Mouse (Mus musculus): ENCODE results near the gene Car3. TPM values are rescaled to one million over a fixed set of nuclear protein-coding genes. Genes with fewer than 3 reads are reported as not detected.
"Not testable (repeated sequence)": the region's sequence is repeated elsewhere in the genome, so short reads cannot be mapped to it uniquely, and the experiment has no call there.

Gene Car3
- 6.7 and 7.7 TPM in 2 replicates for total RNA-seq (2017)

DNA sequence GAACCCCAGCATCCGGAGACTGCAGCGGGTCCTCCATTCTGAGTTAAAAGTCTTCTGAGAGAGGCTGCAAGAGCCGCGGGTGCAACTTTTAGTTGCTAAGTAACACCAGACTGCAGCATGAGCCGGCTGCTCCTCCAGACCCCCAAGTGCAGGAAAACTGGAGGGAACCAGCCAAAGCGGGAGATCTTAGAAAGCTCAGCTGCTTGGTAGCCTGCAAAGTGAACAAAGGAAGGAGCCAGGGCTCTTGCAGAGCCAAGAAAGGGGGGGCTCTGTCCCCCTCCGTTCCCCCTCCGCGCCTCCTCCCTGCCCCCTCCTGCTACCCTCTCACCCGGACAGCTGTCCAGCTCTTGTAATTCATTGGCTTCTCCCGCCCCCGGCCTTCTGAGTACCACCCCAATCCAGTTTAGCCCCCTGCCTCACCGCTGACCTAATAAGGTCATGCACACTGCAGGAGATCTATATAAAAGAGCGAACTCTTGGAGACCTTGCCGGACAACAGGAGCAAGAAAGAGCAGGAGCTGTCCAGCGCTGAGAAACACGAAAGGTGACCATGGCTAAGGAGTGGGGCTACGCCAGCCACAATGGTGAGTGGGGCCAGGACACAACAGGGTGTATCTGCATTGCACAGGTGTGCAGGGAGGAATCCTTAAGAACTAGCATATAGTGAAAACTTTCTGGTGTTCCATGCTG lies at the start of gene Car3:
TSS of gene Car3 (plus strand) at position 491 of the 690 bp plus-strand sequence.
- peak; percentile 46 for ATAC-seq (replicated peaks; ENCODE audit: low read depth, poor library complexity, severe bottlenecking)

DNA sequence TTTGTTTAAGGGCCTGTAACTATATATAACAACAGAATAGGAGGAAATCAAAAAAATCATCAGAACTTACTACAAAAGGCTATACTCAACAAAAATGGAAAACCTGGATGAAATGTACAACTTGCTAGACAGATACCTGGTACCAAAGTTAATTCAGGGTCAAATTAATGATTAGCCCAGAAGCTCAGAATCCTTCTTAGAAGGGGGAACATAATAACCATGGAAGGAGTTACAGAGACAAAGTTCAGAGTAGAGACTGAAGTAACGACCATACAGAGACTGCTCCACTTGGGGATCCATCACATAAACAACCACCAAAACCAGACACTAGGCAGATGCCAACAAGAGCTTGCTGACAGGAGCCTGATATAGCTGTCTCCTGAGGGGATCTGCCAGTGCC lies 47.9 kb upstream of the Car3 start:
- not testable (repeated sequence) for ATAC-seq (replicated peaks; ENCODE audit: low read depth, poor library complexity, severe bottlenecking)

DNA sequence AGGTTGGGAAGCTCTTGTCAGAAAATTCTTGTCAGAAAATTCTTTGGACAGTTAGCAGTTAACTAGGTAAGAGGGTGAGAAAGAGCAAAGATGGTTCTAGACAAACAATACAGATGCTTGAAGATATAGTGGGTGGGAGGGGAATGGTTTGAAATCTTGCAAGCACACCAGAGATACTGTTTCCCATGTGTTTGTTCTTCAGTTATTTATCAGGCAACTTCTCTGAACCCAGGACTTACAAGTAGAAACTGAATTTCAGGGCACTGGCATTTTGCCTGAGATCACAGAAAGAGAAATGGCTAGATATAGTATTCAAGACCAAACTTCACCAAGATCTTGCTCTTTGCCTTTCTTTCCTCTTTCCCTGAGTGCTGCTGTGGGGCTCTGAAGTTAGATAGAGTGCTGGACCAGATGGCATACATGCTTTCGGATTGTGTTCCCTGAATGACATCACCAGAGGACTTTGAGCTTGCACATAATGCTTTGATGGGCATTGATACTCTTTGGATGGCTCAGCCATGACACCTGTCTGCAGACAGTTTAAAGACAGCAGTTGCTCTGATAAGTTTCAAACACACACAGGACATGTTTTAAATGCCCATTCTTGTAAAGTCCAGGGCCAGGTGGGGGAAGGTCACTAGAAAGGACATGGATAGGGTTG lies 43.3 kb upstream of the Car3 start:
- no peak for ATAC-seq (replicated peaks; ENCODE audit: low read depth, poor library complexity, severe bottlenecking)

DNA sequence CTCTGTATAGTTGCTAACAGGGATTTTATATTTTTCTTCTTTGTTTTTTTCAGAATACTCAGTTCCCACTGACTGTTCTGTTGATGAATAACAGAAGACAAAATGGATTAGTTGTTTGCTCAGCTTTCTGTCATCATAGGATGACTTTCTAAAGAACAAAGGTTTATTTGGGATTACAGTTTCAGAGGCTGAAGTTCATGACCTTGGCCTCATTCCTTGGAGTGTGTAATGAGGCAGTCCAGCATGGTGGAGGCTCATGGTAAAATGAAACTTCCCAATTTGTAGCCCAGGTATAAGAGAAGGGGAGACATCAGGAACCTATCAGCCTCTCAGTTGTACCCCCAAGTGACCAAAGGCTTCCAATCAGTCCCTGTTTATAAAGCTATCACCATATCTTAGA lies 34.4 kb upstream of the Car3 start:
- no peak for ATAC-seq (replicated peaks; ENCODE audit: low read depth, poor library complexity, severe bottlenecking)

DNA sequence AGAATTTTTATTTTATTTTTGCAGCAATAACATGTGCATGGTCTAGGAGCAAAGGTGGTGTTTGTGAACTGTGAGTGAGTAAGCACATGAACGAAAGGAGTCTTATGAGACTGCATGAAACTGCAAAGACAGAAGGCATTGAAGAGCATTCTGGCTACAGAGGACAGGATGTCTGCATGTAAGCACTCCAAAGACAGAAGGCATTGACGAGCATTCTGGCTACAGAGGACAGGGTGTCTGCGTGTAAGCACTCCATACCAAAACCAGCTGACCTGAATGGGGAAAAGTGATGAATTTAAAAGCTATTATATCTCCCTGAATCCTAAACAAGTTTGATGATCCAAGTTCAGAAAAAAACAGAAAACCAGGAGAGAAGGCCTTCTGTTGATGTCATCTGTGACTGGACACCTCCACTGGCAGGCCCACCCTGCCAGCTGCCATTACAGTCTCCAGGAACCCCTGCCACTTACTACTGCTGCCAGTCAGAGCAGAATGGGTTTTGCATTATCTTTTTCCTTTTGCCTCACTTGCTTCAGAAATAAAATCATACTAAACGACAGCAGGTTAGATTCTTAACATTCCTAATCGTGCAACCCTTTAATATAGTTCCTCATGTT lies 32.0 kb upstream of the Car3 start:
- no peak for ATAC-seq (replicated peaks; ENCODE audit: low read depth, poor library complexity, severe bottlenecking)

DNA sequence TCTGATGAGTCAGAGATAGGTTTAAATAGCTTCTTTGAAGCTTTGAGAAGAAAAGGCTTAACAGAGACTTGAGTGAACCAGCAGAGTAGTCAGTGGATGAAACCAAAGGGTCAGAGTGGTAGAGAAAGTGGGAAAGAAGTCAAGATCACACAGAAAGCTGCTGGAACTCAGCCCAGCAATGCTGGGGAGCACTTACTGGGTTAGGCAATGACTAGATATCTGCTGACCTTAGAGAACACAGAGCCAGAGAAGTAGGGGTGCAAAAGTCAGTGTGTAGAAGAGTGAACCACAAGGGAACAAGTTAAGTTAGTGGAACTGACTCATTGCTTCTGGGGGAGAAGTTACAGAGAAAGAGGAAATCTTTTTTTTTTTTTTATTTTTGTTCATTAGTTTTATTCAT lies 30.5 kb upstream of the Car3 start:
- no peak; the same call in 1 of the 2 replicates for ATAC-seq (replicated peaks; ENCODE audit: low read depth, poor library complexity, severe bottlenecking)

DNA sequence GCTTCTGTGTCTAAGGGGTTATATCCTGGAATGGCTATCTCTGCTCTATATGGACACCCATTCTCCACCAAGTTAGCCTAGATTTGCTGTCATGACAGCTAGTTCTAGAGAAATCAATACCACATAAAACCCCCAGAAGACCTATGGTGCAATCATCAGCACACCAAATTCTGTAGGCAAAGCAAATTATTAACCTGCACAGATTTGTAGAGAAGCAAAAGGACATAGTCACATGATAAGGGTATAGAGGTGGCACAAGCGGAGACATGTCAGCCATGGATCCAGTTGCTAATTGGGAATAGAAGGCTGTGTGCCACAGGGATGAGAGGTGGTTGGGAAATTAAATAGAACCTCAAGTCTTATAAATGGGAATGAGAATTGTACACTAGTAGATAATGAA lies 24.4 kb upstream of the Car3 start:
- ATAC-seq (replicated peaks; ENCODE audit: low read depth, poor library complexity, severe bottlenecking): no peak

DNA sequence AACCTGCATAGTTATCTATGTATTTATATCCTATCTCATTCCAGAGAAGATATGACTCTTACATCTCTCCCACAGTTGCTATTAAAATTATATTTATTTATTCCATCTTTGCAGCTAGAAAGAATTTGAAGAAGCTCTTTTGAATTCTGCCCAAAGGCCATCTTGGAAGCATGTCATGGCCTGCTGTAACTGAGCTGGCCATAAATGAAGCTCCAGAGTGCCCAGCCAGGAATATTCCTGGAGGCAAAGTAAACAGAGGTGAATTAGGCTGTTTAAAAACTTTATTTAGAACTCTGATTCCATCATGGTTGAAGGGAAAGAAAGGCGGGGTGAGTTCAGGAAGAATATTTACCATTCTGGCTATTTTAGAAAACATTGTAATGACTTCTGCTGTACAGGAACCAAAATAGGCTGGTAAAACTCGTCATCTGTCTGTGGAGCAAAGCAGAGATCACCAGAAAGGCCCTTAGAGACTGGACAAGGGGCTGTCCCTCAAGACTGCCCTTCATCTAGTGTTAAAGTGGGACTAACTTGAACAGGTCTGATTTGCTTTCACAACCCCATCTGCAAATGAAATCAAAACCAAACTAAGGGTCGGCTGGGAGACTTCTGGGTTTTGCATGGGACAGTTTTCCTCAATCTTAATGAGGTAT lies 23.7 kb upstream of the Car3 start:
- ATAC-seq (replicated peaks; ENCODE audit: low read depth, poor library complexity, severe bottlenecking): no peak

DNA sequence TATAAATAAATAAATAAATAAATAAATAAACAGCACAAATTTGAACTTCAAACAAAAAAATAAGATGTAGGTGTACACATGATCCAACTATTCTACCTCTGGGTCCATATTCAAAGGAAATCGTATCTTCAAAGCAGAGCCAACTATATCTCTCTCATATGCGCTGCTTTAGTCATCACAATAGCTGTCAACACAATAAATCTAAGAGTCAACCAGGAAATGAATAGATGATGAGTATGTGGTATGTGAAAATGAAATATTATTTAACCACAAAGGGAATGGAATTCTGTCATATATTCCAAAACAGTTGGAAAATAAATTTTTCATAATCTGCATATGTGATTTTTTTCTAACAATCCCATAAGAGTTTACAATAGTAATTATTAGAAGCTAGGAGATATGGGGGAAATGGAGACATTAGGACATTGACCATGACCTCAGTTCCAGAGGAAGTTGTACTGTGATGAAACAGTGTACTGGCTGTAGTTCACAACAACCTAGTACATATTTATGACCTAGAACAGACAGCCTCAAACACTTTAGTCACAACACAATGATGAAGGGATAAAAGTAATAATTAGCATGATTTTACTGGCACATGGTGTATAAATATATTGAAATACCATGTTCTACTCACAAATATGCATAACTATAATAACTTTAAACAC lies 14.6 kb upstream of the Car3 start:
- ATAC-seq (replicated peaks; ENCODE audit: low read depth, poor library complexity, severe bottlenecking): no peak

DNA sequence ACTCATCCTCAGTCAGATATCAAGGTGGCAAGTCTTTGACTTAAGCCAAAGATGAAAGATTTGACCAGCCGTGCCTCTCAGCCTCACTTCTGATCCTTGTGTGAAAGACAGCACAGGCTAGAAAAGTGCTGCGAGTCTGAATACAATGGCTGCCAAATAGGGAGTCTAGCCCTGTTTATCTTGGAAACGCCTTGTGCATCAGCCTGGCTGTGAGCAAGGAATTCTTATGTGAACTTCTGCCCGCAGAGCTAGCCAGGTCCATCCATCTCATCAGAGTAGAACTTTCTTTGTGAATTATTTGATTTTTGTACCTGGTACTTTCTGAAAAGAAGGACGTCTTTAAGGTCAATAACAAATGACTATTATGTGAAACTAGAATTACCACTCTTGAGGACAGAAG lies 9.3 kb upstream of the Car3 start:
- ATAC-seq (replicated peaks; ENCODE audit: low read depth, poor library complexity, severe bottlenecking): no peak

DNA sequence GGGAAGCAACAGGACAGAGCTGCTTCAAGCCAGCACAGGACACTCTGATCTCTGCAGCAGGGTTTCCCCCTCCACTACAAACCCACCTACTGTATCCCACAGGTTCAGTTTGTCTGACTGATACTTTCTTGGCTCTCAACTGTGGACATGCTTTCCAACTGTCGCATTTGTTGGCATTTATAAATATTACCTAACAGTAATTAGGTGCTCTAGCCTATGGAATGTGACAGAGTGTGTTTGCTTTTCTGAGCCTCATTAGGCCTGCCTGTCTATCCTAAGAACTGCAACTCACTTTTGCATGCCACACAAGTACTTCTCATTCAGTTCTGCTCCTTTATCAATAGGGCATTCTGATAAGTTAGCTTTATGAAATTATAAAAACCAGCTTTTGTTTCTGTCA lies 8.9 kb upstream of the Car3 start:
- ATAC-seq (replicated peaks; ENCODE audit: low read depth, poor library complexity, severe bottlenecking): no peak

DNA sequence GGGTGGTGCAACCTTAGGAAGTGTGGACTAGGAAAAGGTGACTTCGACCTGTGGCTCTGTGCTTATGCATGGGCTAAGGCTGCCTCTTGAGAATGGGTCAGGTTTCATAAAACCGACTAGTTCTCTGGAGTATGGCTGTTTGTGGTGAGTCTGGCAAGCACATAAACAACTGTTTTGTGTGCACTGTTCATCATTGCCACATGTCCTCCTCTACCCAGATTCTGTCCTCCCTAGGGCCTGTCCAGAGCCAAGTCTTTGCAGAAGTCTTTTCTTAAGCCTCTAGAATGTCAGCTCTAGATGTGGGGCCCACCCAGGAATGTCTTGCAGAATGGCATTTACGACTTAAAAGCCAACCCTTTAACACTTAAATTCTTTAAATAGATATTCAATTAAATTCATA lies 5.4 kb upstream of the Car3 start:
- ATAC-seq (replicated peaks; ENCODE audit: low read depth, poor library complexity, severe bottlenecking): no peak

DNA sequence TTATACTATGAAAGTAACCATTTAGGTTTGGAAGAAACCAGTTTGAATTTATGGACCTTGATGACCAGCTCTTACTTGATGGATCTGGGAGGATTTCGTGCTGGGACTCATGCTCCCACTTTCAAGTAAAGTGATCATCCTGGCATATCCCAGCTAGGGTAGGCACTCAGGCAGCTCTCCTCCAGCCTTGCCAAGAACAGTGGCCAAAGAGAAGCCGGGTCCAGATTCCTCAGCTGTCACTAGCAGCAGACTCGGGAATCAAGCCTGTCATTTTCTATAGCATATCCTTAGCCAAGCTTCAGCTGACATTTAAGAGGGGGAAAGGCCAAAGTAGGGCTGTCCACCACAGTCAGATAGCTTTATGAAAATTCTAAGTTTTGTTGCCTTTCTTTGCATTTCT lies 3.0 kb upstream of the Car3 start:
- ATAC-seq (replicated peaks; ENCODE audit: low read depth, poor library complexity, severe bottlenecking): no peak

DNA sequence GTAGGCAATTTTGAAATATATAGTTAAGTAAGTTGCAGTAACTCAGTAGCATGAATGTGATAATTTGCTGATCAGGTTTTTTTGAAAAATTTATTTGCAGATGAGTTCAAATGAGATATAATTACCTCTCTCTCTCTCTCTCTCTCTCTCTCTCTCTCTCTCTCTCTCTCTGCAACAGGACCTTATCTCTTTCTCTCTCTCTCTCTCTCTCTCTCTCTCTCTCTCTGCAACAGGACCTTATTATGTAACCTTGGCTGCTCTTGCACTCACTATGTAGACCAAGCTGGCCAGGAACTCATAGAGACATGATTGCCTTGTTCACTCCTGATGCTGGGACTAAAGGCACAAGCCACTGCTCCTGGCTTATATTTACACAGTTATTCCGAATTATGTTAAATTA lies 2.1 kb upstream of the Car3 start:
- no peak for ATAC-seq (replicated peaks; ENCODE audit: low read depth, poor library complexity, severe bottlenecking)

DNA sequence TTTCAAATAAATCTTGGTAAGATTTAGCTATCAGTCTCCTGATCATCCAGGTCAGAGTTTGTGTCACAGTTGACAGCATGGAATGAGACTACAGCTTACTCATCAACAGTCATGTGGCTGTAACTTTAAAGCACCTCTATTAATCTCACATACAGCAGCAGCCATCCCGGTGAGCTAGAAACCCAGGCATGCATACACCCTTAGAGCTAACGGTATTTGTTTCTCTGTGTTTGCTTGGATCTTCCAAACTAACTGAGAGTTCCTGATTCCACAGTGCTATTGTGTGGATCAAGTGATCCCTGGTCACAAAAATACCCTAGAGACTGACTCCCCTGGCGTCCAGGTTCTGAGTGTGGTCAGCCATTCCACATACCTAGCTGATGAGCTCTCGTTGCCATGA lies 1.5 kb upstream of the Car3 start:
- ATAC-seq (replicated peaks; ENCODE audit: low read depth, poor library complexity, severe bottlenecking): no peak

DNA sequence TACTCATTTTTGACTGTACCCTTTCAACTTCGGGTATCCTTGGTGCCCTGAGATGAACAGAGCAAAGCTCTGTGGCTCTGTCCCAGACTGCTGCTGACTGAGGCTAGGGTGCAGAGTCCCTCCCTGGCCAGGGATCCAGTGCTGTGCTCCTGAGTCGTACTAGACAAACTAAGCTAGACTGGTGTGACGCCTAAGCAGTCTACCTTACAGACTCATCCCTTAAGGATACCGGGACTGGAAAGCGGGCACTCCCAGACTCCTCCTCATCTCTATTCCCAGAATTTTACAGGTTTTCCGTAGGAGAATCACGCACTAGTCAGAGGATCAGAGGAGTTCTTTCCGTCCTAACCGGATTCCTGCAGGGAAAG lies 674 bp upstream of the Car3 start:
- peak; percentile 63 for ATAC-seq (replicated peaks; ENCODE audit: low read depth, poor library complexity, severe bottlenecking)

DNA sequence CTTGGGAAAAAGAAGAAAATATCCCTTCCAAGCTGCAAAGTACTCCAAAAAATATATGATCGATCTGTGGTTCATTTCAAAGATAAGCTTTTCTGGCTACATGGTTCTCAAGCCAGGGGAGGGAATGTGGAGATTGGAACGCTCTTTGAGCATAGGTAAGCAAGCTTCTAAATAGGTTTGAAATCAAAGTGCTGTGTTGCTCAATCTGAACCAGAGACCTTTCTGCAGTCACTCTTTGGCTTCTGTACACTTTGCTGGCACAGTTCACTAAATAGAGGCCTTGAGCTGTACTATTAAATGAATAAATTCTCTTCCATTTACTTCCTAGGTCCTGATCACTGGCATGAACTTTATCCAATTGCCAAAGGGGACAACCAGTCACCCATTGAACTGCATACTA lies 610 bp downstream of the Car3 start:
- no peak for ATAC-seq (replicated peaks; ENCODE audit: low read depth, poor library complexity, severe bottlenecking)

DNA sequence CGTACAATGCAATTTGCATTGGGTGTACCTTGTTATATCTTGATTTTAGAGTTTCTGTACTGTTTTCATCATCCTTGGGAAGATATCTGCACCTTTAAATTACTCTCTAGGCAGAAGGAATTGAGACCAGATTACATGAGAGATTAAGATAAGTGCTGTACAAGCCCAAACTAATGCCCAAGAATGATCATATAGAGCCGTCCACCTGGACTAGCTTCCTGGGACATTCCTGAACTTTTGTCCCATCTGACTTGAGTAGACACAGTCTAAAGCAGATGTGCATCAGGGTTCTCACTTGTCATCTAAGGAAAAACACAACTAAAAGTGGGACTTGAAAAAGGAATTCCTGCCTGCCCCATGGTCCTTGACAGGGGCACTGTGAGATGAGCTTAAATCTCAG lies 2.6 kb downstream of the Car3 start:
- ATAC-seq (replicated peaks; ENCODE audit: low read depth, poor library complexity, severe bottlenecking): no peak

DNA sequence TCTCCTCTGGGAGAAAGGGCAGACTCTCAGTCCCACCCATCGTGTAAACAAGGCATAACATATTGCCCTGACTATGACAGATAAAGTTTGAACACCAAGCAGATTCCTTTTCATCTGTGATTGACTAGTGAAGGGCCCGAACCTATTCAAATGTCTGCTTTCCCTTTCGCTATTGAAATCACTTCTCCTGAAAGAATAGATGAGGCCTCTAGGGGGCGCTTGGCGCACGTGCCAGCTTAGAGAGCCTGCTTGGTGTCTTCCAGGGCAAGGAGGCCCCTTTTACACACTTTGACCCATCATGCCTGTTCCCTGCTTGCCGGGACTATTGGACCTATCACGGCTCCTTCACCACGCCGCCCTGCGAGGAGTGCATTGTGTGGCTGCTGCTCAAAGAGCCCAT lies 6.5 kb downstream of the Car3 start:
- ATAC-seq (replicated peaks; ENCODE audit: low read depth, poor library complexity, severe bottlenecking): peak; percentile 75

DNA sequence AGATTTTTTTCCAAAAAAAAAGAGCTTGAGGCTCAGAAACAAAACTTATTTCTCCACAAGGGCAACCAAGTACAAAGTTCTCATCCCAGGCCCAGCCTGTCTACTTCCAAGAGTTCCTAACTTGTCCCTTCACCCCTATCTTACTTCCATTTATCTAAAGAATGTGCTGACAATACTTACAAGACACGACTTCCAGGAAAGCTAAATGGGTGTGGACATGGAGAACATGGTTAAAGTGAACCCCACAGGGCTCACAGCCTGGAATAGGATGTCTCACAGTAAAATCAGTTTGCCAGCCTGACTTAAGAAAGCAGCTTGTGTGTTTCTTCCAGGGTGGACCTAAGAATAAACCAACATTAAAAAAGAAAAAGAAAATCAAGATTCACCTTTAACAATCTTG lies 7.2 kb downstream of the Car3 start:
- ATAC-seq (replicated peaks; ENCODE audit: low read depth, poor library complexity, severe bottlenecking): no peak

DNA sequence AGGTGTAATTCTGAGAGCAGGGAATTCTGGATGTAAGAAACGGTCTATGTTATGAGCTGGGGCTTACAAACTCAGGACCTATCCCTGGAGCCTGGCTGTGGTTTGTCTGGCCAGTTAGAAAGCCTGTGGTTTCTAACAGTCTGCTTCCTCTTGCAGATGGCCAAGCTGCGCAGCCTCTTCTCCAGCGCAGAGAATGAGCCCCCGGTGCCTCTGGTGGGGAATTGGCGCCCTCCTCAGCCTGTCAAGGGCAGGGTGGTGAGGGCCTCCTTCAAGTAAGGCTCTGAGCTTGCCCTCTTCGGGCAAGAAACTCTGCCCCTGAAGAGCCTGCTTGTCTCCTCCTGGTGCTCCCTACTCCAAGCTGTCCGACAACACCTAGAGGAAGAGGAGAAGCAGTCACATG lies 8.1 kb downstream of the Car3 start:
- peak; percentile 85 for ATAC-seq (replicated peaks; ENCODE audit: low read depth, poor library complexity, severe bottlenecking)

Measured in common myeloid progenitor, adult 5-6 weeks (primary cell).